Mouse (Mus musculus): ENCODE data around the gene Slc4a10.
A peak's percentile ranks its signal among the peaks of the same experiment; 100 is the strongest.

Gene Slc4a10

DNA sequence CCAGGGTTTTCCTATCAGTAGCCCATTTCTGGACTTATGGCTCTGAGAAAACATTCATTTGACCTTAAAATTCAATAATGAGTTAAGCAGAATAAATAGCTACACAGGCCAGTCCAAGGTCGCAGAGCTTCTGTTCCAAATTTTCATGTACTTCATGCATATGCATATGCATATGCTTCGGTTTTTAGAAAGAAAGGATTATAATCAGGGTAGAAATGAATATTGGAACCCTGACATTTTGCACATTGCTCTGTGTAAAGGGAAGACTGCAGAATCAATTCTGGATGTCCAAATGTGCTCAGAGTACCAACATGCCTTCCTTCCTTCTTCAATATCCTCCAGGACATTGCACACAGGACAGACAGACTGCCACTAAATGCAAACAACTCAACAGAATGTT, 261.2 kb downstream of the Slc4a10 start:
- Histone ChIP-seq H3K36me3 (ENCODE audit: control insufficient read depth, insufficient read depth, low read length, poor library complexity, severe bottlenecking) (no peaks in the 10 kb centered on the region), H3K27me3 (ENCODE audit: control insufficient read depth, insufficient read depth, low read length, poor library complexity, severe bottlenecking) (no peaks in the 10 kb centered on the region)
- no peak for DNase-seq (ENCODE audit: low read depth, low spot score)

DNA sequence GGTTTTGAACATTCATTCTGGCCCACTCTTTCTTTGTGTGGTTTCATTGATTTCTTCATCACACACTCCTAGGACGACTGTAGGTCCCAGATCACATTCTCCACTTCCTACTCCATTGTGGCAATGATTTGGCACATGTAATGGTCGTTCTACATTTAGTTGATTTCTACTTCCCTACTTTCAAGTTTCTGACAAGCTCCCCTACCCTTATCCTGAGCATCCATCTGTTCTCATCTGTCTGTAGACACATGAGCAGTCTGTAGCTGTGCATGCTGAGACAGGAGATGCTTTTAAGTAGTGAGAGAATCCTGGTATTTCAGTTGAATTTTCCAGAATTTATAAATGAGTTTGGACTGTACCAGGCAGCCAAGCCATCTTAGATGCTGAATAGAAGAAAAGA, 270.7 kb downstream of the Slc4a10 start:
- Histone ChIP-seq H3K36me3 (ENCODE audit: control insufficient read depth, insufficient read depth, low read length, poor library complexity, severe bottlenecking) (no peaks in the 10 kb centered on the region), H3K27me3 (ENCODE audit: control insufficient read depth, insufficient read depth, low read length, poor library complexity, severe bottlenecking) (no peaks in the 10 kb centered on the region)
- DNase-seq (ENCODE audit: low read depth, low spot score): no peak

DNA sequence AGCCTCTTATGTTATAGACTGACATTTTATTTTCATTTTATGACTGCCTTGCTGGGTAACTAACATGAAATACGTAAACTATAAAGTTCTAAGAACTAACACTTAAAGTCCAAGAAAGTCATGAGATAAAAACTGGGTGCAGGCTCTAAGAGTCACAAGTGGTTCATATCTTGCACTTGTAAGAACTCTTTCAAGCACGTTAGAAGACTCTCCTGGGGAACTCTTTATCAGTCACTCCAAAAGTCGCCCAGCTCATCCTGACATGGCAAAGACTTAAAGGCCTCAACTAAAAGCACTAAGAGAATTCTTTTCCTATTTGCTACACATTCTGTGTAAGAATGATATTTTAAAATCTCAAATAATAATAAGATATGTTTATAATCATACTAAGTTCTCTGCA, 273.2 kb downstream of the Slc4a10 start:
- no peak for DNase-seq (ENCODE audit: low read depth, low spot score)
- H3K36me3 ChIP-seq (ENCODE audit: control insufficient read depth, insufficient read depth, low read length, poor library complexity, severe bottlenecking): no peaks in the 10 kb centered on the region
- H3K27me3 ChIP-seq (ENCODE audit: control insufficient read depth, insufficient read depth, low read length, poor library complexity, severe bottlenecking): no peaks in the 10 kb centered on the region

DNA sequence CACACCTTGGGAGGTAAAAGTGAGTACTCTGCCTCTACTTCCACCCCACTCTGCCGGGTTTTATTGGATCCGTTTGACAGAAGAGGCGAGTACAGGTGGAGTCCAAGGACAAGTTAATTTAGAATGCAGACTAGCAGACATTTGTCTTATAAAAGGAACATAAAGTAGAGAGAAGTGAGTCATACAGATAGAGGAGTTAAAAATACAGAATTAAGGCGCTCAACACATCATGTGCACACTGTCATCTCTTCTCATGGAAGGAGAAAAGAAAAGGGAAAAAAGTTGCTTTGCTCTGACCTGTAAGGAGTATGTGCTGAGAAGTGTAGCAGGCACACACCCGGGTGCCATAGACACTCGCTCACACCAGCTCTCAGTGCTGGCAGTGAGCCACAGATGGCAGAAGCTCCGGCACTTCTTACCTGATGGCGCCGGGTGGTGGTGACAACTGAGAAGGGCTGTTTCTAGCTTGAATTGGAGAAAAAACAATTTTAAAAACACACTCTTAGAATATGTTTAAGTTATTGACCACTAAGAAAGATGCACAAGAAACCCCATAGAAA, 276.9 kb downstream of the Slc4a10 start:
- H3K36me3 ChIP-seq (ENCODE audit: control insufficient read depth, insufficient read depth, low read length, poor library complexity, severe bottlenecking): no peaks in the 10 kb centered on the region
- DNase-seq (ENCODE audit: low read depth, low spot score): no peak
- no peaks in the 10 kb centered on the region for H3K27me3 ChIP-seq (ENCODE audit: control insufficient read depth, insufficient read depth, low read length, poor library complexity, severe bottlenecking)

DNA sequence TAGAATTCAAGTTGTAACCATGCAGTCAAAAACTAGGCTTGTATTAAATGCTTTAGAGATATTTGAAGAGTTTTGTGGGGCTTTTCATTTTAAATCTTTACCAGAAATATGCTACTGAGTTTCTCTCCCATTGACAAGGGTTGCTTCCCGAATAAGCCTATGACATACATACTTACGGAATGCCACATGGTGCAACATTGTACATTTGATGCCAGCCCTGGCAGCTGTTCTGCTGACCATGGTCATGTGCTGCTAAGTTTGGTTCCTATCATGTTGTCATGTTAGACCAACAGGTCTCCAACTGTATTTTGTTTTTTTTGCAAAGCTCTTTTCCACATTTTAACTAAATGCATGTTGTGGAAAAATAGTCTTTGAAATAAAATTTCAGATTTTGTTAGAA, 279.1 kb downstream of the Slc4a10 start:
- no peaks in the 10 kb centered on the region for H3K27me3 ChIP-seq (ENCODE audit: control insufficient read depth, insufficient read depth, low read length, poor library complexity, severe bottlenecking)
- no peaks in the 10 kb centered on the region for H3K36me3 ChIP-seq (ENCODE audit: control insufficient read depth, insufficient read depth, low read length, poor library complexity, severe bottlenecking)
- no peak for DNase-seq (ENCODE audit: low read depth, low spot score)

DNA sequence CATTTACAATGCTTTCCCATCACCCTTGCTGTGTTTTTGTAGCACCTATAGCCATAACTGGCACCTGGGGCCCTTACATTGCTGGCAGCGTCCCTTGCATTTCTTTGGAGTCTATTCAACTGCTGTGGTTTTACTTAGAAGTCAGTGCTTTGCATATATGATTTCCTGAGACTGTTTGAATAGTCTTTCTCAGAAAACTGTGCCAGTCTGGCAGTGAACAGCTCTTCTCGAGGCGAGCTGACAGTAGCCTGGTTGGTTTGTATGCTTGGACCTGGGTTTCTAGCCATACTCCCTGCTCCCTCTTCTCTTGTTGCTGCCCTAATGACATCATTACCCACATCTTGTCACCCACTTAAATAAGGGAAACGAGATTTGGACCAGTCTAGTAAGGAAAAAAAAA, 285.7 kb downstream of the Slc4a10 start:
- Histone ChIP-seq H3K36me3 (ENCODE audit: control insufficient read depth, insufficient read depth, low read length, poor library complexity, severe bottlenecking) (peaks cover 7% of the 10 kb centered on the region), H3K27me3 (ENCODE audit: control insufficient read depth, insufficient read depth, low read length, poor library complexity, severe bottlenecking) (no peaks in the 10 kb centered on the region)
- no peak for DNase-seq (ENCODE audit: low read depth, low spot score)

DNA sequence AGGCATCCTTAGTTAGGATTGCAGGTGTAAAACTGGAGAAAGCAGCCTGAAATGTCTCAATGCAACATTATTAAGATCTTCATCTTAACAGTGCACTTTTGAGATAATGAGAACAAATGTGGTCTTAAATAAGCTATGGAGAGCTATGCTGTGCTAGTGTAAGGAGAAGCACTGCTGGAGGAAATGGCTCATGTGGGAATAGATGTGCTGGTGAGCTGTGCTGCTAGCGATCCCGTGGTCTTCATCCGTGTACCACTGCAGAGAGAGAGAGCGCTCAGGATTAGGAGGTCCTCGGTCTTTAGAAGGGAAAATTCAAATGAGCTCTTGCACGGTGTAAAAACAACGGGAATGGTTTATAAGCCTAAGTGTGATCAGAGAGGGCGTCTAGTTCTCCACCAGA, 286.2 kb downstream of the Slc4a10 start:
- H3K27me3 ChIP-seq (ENCODE audit: control insufficient read depth, insufficient read depth, low read length, poor library complexity, severe bottlenecking): no peaks in the 10 kb centered on the region
- peaks cover 10% of the 10 kb centered on the region for H3K36me3 ChIP-seq (ENCODE audit: control insufficient read depth, insufficient read depth, low read length, poor library complexity, severe bottlenecking)
- DNase-seq (ENCODE audit: low read depth, low spot score): no peak

DNA sequence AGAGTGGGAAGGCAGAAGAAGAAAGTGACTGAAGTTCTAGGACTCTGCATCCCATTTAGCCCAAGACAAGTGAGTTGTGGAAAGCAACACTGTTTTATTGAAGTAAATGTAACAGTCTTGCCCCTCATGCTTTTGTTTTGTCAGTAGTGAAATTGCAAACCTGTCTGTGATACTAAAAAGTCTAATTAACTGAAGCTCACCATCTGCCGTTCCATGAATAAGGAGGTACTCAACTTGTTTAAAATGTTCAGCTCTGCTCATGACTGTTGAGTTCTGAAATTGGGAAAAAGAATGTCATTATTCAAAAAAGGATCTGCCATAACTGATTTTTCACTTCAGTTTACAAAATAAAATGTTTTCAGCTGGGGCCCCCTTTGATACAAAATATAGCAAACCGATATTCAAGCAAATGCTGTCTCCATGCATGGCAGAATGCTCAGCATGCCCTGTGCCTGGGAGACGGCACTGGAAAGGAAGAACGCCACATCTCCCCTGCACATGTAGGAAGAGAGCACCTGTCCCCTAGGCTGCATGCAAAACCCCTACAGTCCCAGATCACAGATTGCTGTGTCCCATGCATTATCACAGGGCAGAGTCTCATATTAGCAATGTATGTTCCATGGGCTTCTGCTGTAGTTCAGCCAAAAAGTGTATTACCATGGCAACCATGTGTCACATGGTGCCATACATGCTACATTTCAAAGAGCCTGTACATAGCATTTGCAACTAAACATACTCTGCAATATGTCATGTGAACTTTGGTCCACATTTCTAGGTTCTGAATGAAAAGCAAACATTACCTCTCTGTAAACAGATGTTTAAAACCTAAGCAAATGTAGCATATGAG, 288.4 kb downstream of the Slc4a10 start:
- Histone ChIP-seq H3K27me3 (ENCODE audit: control insufficient read depth, insufficient read depth, low read length, poor library complexity, severe bottlenecking) (no peaks in the 10 kb centered on the region), H3K36me3 (ENCODE audit: control insufficient read depth, insufficient read depth, low read length, poor library complexity, severe bottlenecking) (peaks cover 10% of the 10 kb centered on the region)
- no peak for DNase-seq (ENCODE audit: low read depth, low spot score)

DNA sequence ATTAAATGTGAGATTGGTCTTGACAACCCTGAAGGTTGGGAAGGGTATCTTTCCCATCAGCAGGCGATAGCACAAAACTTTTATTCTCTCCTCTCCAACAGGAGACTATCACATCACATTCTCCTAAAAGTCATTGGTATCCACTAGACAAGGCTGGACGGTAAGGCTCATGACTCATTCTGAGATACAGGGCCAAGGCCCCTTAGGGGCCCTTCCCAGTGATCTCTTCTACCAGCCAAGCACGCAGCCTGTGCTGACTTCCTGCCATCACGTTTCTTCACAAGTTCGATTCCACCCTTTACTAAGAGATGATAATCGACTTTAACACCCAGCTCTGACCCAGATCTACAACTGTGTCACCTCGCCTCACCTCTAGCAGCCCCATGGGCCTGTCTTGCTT, 290.8 kb downstream of the Slc4a10 start:
- no peak for DNase-seq (ENCODE audit: low read depth, low spot score)

DNA sequence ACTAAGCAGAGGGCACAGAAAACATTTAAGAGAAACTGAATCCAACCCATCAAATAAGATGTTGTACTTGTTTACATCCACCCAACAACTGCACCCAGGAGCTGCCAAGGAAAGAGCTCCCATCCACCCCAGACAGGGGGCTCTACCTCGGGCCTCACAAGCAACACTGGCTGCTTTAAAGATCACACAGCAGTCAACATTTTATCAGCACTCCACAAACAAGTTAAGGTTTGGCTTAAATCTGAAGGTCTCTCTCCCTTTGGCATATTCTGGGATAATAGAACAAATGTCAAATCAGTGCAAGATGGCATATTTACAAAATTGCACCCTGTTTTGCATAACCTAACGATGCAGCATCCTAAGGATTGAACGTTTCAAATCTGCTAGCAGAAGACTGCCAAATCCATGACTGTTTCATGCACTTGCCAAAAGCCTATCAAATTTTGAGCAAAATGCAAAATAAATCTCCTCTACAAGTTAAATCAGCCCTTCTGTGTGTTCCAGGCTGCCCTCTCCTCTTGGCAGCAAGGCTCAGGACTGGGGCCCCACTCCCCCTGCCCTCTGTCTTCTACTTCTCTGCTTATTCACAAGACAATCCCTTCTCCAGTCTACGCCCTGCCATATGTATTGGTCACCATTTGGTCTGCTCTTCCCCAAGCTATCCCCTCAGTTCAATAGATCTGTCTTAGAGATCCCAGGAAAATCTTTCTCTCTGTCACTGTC, 293.1 kb downstream of the Slc4a10 start:
- Histone ChIP-seq H3K27me3 (ENCODE audit: control insufficient read depth, insufficient read depth, low read length, poor library complexity, severe bottlenecking) (no peaks in the 10 kb centered on the region), H3K36me3 (ENCODE audit: control insufficient read depth, insufficient read depth, low read length, poor library complexity, severe bottlenecking) (peaks cover 12% of the 10 kb centered on the region)
- DNase-seq (ENCODE audit: low read depth, low spot score): no peak

More for the DNA sequence above, 290.8 kb downstream of the Slc4a10 start:
- H3K36me3 ChIP-seq (ENCODE audit: control insufficient read depth, insufficient read depth, low read length, poor library complexity, severe bottlenecking): peaks cover 10% of the 10 kb centered on the region
- no peaks in the 10 kb centered on the region for H3K27me3 ChIP-seq (ENCODE audit: control insufficient read depth, insufficient read depth, low read length, poor library complexity, severe bottlenecking)

DNA sequence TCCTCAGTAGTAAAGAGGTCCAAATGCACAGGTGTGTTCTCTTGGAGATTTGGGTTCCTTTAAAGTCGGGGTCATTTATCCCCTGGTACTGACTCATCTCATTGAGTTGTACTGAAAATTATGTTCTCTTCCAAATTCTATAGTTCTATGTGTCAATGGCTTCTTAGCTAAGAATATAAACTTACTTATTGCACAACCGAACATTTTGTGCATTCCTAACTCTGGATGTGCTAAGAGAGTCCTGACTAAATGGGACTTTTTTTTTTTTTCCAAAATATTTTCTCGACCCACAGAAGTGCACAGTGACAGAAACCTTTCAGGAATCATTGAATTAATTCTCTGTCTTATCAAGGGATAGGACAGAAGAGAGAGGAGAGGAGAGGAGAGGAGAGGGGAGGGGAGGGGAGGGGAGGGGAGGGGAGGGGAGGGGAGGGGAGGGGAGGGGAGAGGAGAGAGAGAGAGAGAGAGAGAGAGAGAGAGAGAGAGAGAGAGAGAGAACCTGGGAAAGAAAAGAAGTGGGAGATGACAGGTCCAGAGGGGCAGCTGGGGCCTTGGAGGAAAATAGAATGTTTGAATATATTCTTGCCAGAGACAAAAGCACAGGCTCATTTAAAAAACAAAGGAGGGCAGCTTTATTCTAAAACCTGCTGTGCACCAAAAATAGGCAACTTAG, 294.9 kb downstream of the Slc4a10 start:
- DNase-seq (ENCODE audit: low read depth, low spot score): no peak
- Histone ChIP-seq H3K36me3 (ENCODE audit: control insufficient read depth, insufficient read depth, low read length, poor library complexity, severe bottlenecking) (peaks cover 11% of the 10 kb centered on the region; the same call in 1 of the 2 replicates), H3K27me3 (ENCODE audit: control insufficient read depth, insufficient read depth, low read length, poor library complexity, severe bottlenecking) (no peaks in the 10 kb centered on the region)

DNA sequence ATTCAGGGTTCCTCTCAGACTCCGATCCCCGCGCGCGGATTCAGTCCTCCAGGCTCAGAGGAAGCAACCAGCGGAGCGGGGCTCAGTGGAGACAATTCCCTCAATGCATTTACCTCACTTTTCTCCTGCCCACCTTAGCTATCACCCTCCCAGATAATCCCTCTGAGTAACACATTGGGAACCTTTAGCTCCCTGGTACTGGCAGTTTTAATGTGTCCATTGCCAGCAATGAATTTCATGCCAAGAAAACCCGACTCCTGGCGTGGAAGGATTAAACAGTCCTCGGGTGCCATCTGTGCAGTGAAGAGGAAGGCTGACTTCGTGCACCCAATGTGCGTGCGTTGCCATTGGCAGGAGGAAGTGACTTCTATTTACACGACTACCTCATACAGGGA, 295.5 kb downstream of the Slc4a10 start:
- Histone ChIP-seq H3K36me3 (ENCODE audit: control insufficient read depth, insufficient read depth, low read length, poor library complexity, severe bottlenecking) (peaks cover 11% of the 10 kb centered on the region; the same call in 1 of the 2 replicates), H3K27me3 (ENCODE audit: control insufficient read depth, insufficient read depth, low read length, poor library complexity, severe bottlenecking) (no peaks in the 10 kb centered on the region)
- no peak for DNase-seq (ENCODE audit: low read depth, low spot score)

DNA sequence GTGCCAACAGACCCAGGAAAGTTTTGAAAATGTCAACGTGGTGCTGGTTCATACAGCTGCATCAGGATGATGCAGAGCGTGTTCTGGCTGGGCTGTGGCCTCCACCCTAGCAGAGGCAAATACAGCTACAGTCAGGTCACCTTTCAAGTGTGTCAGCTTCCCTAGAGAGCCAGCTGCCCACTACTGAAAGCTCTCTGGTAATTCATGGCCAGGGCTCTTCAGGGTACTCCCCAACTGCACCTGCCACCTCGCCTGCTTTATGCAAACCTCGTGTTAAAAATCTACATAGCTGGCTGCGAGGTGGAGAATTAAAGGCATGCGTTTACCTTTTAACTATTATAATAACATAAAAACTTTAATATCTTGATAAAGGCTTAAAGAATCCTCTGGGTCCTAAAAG, 298.1 kb downstream of the Slc4a10 start:
- no peak for DNase-seq (ENCODE audit: low read depth, low spot score)
- H3K27me3 ChIP-seq (ENCODE audit: control insufficient read depth, insufficient read depth, low read length, poor library complexity, severe bottlenecking): no peaks in the 10 kb centered on the region
- H3K36me3 ChIP-seq (ENCODE audit: control insufficient read depth, insufficient read depth, low read length, poor library complexity, severe bottlenecking): peaks cover 11% of the 10 kb centered on the region; the same call in 1 of the 2 replicates

DNA sequence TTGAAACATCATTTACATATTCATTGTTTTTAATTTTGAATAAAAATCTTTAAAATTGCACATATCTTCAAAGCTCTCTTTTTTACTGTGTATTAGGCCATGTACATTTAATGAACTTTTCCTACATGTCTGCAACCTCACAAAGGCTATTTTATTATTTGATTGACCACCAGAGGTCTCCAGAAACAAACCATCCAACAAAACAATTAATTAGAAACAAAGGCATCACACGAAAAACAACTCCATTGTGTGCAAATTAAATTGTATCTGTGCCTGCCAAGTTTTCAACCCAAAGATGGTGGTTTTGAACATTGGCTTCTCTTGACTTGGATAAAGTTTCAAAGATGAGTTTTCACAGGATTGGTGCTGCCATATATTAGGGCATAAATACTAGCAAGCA, 300.5 kb downstream of the Slc4a10 start:
- peak; percentile 53 for DNase-seq (ENCODE audit: low read depth, low spot score)
- Histone ChIP-seq H3K36me3 (ENCODE audit: control insufficient read depth, insufficient read depth, low read length, poor library complexity, severe bottlenecking) (peaks cover 6% of the 10 kb centered on the region; the same call in 1 of the 2 replicates), H3K27me3 (ENCODE audit: control insufficient read depth, insufficient read depth, low read length, poor library complexity, severe bottlenecking) (no peaks in the 10 kb centered on the region)

DNA sequence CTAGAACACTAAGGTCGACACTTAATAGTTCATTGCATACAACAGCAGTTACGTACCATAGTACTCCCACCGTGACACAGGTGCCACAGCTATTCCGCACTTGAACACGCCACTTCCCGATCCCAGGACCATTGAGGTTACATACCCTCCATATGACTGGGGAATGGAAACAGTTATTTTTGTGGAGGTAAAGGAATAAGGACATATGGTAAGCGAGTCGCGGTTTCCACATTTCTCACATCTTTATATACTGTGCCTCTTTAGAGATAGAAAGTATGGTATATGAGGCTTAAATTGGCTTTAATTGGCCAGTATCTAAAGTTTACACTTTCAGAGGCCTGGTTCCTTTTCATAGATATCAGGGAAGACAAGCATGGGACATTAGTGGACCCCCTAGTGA, 301.5 kb downstream of the Slc4a10 start:
- Histone ChIP-seq H3K36me3 (ENCODE audit: control insufficient read depth, insufficient read depth, low read length, poor library complexity, severe bottlenecking) (peaks cover 6% of the 10 kb centered on the region; the same call in 1 of the 2 replicates), H3K27me3 (ENCODE audit: control insufficient read depth, insufficient read depth, low read length, poor library complexity, severe bottlenecking) (no peaks in the 10 kb centered on the region)
- no peak for DNase-seq (ENCODE audit: low read depth, low spot score)

Data from splenic B cell, adult 2 months (primary cell).